Mouse (Mus musculus) retina, postnatal 1 day (tissue): ENCODE results near the gene Rpap3.
A peak's percentile ranks its signal among the peaks of the same experiment; 100 is the strongest.

Experiments
- DNase-seq: peaks from one replicate; pipeline ENCODE4 v3.0.0-alpha.2; 2012

The Rpap3 gene

GRCm38 (mm10) chr15:97728804-97729203, 23.2 kb upstream of the Rpap3 start:
- no peak for DNase-seq

GRCm38 (mm10) chr15:97728394-97728793, 22.8 kb upstream of the Rpap3 start:
- DNase-seq: no peak

- no peak for DNase-seq
Observed at GRCm38 (mm10) chr15:97727520-97727919, 21.9 kb upstream of the Rpap3 start.

GRCm38 (mm10) chr15:97727048-97727447, 21.4 kb upstream of the Rpap3 start:
- no peak for DNase-seq

GRCm38 (mm10) chr15:97726310-97726709, 20.7 kb upstream of the Rpap3 start:
- no peak for DNase-seq

- DNase-seq: no peak
Observed at GRCm38 (mm10) chr15:97725198-97725785, 19.7 kb upstream of the Rpap3 start.

- no peak for DNase-seq
Observed at GRCm38 (mm10) chr15:97724346-97725197, 18.9 kb upstream of the Rpap3 start.

- DNase-seq: no peak
Observed at GRCm38 (mm10) chr15:97723536-97724345, 18.1 kb upstream of the Rpap3 start.

GRCm38 (mm10) chr15:97721008-97721701, 15.5 kb upstream of the Rpap3 start:
- no peak for DNase-seq

GRCm38 (mm10) chr15:97720026-97720675, 14.5 kb upstream of the Rpap3 start:
- no peak for DNase-seq

- no peak for DNase-seq
Observed at GRCm38 (mm10) chr15:97719494-97719893, 13.9 kb upstream of the Rpap3 start.

- DNase-seq: no peak
Observed at GRCm38 (mm10) chr15:97718535-97719155, 13.0 kb upstream of the Rpap3 start.

GRCm38 (mm10) chr15:97717861-97718534, 12.4 kb upstream of the Rpap3 start:
- peak; percentile 76 for DNase-seq

- no peak for DNase-seq
Observed at GRCm38 (mm10) chr15:97716782-97717181, 11.2 kb upstream of the Rpap3 start.

- DNase-seq: no peak
Observed at GRCm38 (mm10) chr15:97715734-97716133, 10.1 kb upstream of the Rpap3 start.

GRCm38 (mm10) chr15:97715083-97715482, 9.5 kb upstream of the Rpap3 start:
- no peak for DNase-seq

GRCm38 (mm10) chr15:97712546-97712945, 6.9 kb upstream of the Rpap3 start:
- DNase-seq: no peak

GRCm38 (mm10) chr15:97710906-97711305, 5.3 kb upstream of the Rpap3 start:
- no peak for DNase-seq

- DNase-seq: no peak
Observed at GRCm38 (mm10) chr15:97696616-97697015, 9.0 kb downstream of the Rpap3 start.

GRCm38 (mm10) chr15:97693411-97693810, 12.2 kb downstream of the Rpap3 start:
- DNase-seq: no peak

GRCm38 (mm10) chr15:97684118-97684517, 21.5 kb downstream of the Rpap3 start:
- DNase-seq: no peak
